Comparison of ENCODE assay signal across 15 mouse cellular contexts in the genomic region with DNA sequence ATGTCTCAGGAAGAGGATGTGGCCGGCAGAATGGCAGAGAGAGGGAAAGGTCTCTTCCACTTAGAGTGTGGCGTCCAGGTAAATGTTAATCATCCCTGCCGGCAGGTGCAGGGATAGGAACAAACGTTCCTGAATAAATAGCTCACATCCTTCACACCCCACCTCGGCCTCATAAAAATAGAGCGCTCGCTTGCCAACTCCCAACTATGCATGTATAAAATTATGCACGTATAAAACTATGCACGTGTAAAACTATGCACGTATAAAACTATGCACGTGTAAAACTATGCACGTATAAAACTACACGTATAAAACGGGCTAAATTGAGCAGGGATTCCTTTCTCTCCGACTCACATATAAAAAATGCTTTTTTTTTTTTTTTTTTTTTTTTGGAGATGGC. TPM values are rescaled to one million over a fixed set of nuclear protein-coding genes. Genes with fewer than 3 reads are reported as not detected.
DNase-seq lines count a peak whose midpoint lies in the region; ATAC-seq and TF ChIP-seq lines count a peak whose summit lies in the region.
"Had no signal": no experiment of that assay in that cellular context is flagged by ENCODE, and none has a peak within 500 bp of the region (broad histone marks: within the 10 kb centered on the region; RNA-seq: fewer than 3 reads in every experiment).

No protein-coding gene starts in this region.

- no peak for TF ChIP-seq CTCF in hindbrain, postnatal 0 days (IDR thresholded peaks at IDR 0.05; ENCODE audit: low read depth)
- TF ChIP-seq CTCF in left cerebral cortex, adult 2 months (IDR thresholded peaks at IDR 0.05): no peak

- H3K27me3 ChIP-seq in hindbrain, postnatal 0 days (ENCODE audit: insufficient read depth, low read length): no peaks in the 10 kb centered on the region
- no peaks in the 10 kb centered on the region for H3K27me3 ChIP-seq in hindbrain, embryonic 12.5 days
- H3K27me3 ChIP-seq in limb, embryonic 14.5 days (ENCODE audit: control insufficient read depth, insufficient read depth, low read length): no peaks in the 10 kb centered on the region
- H3K27me3 ChIP-seq: forebrain, embryonic 13.5 days had no signal

- H3K36me3 ChIP-seq in hindbrain, postnatal 0 days (ENCODE audit: insufficient read depth, low read length): no peaks in the 10 kb centered on the region
- H3K36me3 ChIP-seq in hindbrain, embryonic 12.5 days: no peaks in the 10 kb centered on the region
- no peaks in the 10 kb centered on the region for H3K36me3 ChIP-seq in limb, embryonic 14.5 days (ENCODE audit: control insufficient read depth, insufficient read depth, low read length)
- H3K36me3 ChIP-seq: embryonic facial prominence, embryonic 10.5 days; heart, embryonic 15.5 days had no signal

- no peak for DNase-seq in hindbrain, postnatal 0 days (ENCODE audit: low spot score)
- no peak for DNase-seq in left cerebral cortex, adult 2 months (ENCODE audit: extremely low spot score in 1 of 2, low spot score in 2 of 2)
- no peak for DNase-seq in left cerebral cortex, postnatal 14 days (ENCODE audit: low spot score in 2 of 2)
- peak; percentile 21 for DNase-seq in limb, embryonic 14.5 days (ENCODE audit: low spot score)
- DNase-seq in spleen, adult 18-20 months: no peak
- DNase-seq: adrenal gland, adult 2 months; gastrocnemius, postnatal 10 days; heart, adult 18-20 months had no signal

- ATAC-seq in hindbrain, postnatal 0 days: no peak
- ATAC-seq in hindbrain, embryonic 12.5 days (ENCODE audit: low FRiP score): no peak
- ATAC-seq in limb, embryonic 14.5 days (ENCODE audit: low FRiP score, low read depth): peak; percentile 65; the same call in 1 of the 2 replicates
- ATAC-seq: forebrain, embryonic 13.5 days had no signal

- H3K9me3 ChIP-seq in hindbrain, postnatal 0 days (ENCODE audit: low read length): no peaks in the 10 kb centered on the region
- H3K9me3 ChIP-seq in hindbrain, embryonic 12.5 days (replicated peaks): no peaks in the 10 kb centered on the region
- no peaks in the 10 kb centered on the region for H3K9me3 ChIP-seq in limb, embryonic 14.5 days (ENCODE audit: control insufficient read depth, low read length)
- H3K9me3 ChIP-seq: embryonic facial prominence, embryonic 10.5 days; forebrain, embryonic 13.5 days; heart, embryonic 15.5 days had no signal

- peak overlapping the region; percentile 36; the same call in 1 of the 2 replicates for H3K27ac ChIP-seq in hindbrain, postnatal 0 days
- H3K27ac ChIP-seq in hindbrain, embryonic 12.5 days: no peak overlapping the region
- peak overlapping the region; percentile 18 for H3K27ac ChIP-seq in left cerebral cortex, adult 2 months
- H3K27ac ChIP-seq in limb, embryonic 14.5 days (replicated peaks; ENCODE audit: low read depth, low read length): peak overlapping the region; percentile 74; the same call in 1 of the 2 replicates
- H3K27ac ChIP-seq: embryonic facial prominence, embryonic 10.5 days; forebrain, embryonic 13.5 days; heart, embryonic 15.5 days; hindbrain, embryonic 14.5 days had no signal

- intact Hi-C loops in left cerebral cortex, adult 2 months (cut with DNase I): loop anchor here (2.0 kb wide), 1 partner anchor 18 kb away; no protein-coding TSS in a partner anchor
- intact Hi-C loops in left cerebral cortex, postnatal 14 days (cut with DNase I): no loop called here

- no peak for TF ChIP-seq POLR2A in limb, embryonic 14.5 days (IDR thresholded peaks at IDR 0.05; ENCODE audit: borderline replicate concordance, extremely low read depth, insufficient read depth, insufficient read length)

- no peak overlapping the region for H3K4me3 ChIP-seq in hindbrain, postnatal 0 days (ENCODE audit: low read length)
- no peak overlapping the region for H3K4me3 ChIP-seq in hindbrain, embryonic 12.5 days
- H3K4me3 ChIP-seq in left cerebral cortex, adult 2 months: no peak overlapping the region
- H3K4me3 ChIP-seq in limb, embryonic 14.5 days (replicated peaks; ENCODE audit: low read length): no peak overlapping the region
- H3K4me3 ChIP-seq: embryonic facial prominence, embryonic 10.5 days; forebrain, embryonic 13.5 days; heart, embryonic 15.5 days had no signal

- H3K9ac ChIP-seq in hindbrain, postnatal 0 days (replicated peaks; ENCODE audit: low read length): no peak overlapping the region
- no peak overlapping the region for H3K9ac ChIP-seq in hindbrain, embryonic 12.5 days
- no peak overlapping the region for H3K9ac ChIP-seq in limb, embryonic 14.5 days (ENCODE audit: low read depth, low read length, severe bottlenecking)
- H3K9ac ChIP-seq: forebrain, embryonic 13.5 days; heart, embryonic 15.5 days; hindbrain, embryonic 14.5 days had no signal

- H3K4me1 ChIP-seq in hindbrain, postnatal 0 days (ENCODE audit: insufficient read depth, low read length): 0 out of 2 replicates have a peak, but pooled peaks cover 8% of the 10 kb centered on the region
- no peaks in the 10 kb centered on the region for H3K4me1 ChIP-seq in hindbrain, embryonic 12.5 days
- H3K4me1 ChIP-seq in limb, embryonic 14.5 days (ENCODE audit: control insufficient read depth, insufficient read depth, low read length): peaks cover 20% of the 10 kb centered on the region
- H3K4me1 ChIP-seq: embryonic facial prominence, embryonic 10.5 days; forebrain, embryonic 13.5 days; heart, embryonic 15.5 days had no signal

- WGBS in hindbrain, postnatal 0 days: 85% methylated on average over 15 of the region's 15 CpGs
- 91% methylated on average over 15 of the region's 15 CpGs for WGBS in hindbrain, embryonic 12.5 days
- 51% methylated on average over 15 of the region's 15 CpGs for WGBS in limb, embryonic 14.5 days

- no peak overlapping the region for H3K4me2 ChIP-seq in hindbrain, postnatal 0 days (ENCODE audit: low read depth, low read length)
- no peak overlapping the region for H3K4me2 ChIP-seq in hindbrain, embryonic 12.5 days (replicated peaks)
- no peak overlapping the region for H3K4me2 ChIP-seq in limb, embryonic 14.5 days (replicated peaks; ENCODE audit: low read depth, low read length, severe bottlenecking)
- H3K4me2 ChIP-seq: forebrain, embryonic 13.5 days; heart, embryonic 11.5 days; heart, embryonic 15.5 days; hindbrain, embryonic 14.5 days had no signal

RNA-seq across cellular contexts. Expression of a gene that starts 25.6 kb away (rescaled TPM):
- 29.4 and 30.0 TPM in 2 replicates for total RNA-seq in hindbrain, postnatal 0 days (2014; rRNA removed)
- 17.3 and 21.4 TPM in 2 replicates for polyA plus RNA-seq in hindbrain, postnatal 0 days (2015; fragmentation: Nextera tagmentation; extraction: Ambion mirVana)
- polyA plus RNA-seq in hindbrain, embryonic 12.5 days (2016; fragmentation: Nextera tagmentation; extraction: Ambion mirVana): 44.2 and 44.6 TPM in 2 replicates
- 10 to 100 TPM; 35.1 to 46.5 TPM for total RNA-seq in left cerebral cortex, adult 2 months (2021)
- 10 to 100 TPM; 30.4 to 32.1 TPM for total RNA-seq in left cerebral cortex, postnatal 14 days (2021)
- 35.5 and 36.1 TPM in 2 replicates for polyA plus RNA-seq in limb, embryonic 14.5 days (2012; rRNA removed)
- 40.5 and 40.6 TPM in 2 replicates for polyA plus RNA-seq in limb, embryonic 14.5 days (2014; fragmentation: Nextera tagmentation; extraction: Ambion mirVana)

RNA-seq across cellular contexts. Expression of a gene that starts 55.5 kb away (rescaled TPM):
- 68.7 and 74.1 TPM in 2 replicates for total RNA-seq in hindbrain, postnatal 0 days (2014; rRNA removed)
- polyA plus RNA-seq in hindbrain, postnatal 0 days (2015; fragmentation: Nextera tagmentation; extraction: Ambion mirVana): 15.8 and 15.9 TPM in 2 replicates
- polyA plus RNA-seq in hindbrain, embryonic 12.5 days (2016; fragmentation: Nextera tagmentation; extraction: Ambion mirVana): 5.9 and 6.4 TPM in 2 replicates
- 100 to 1,000 TPM; 208 to 221 TPM for total RNA-seq in left cerebral cortex, adult 2 months (2021)
- total RNA-seq in left cerebral cortex, postnatal 14 days (2021): 100 to 1,000 TPM; 162 to 176 TPM
- 8.0 and 10.7 TPM in 2 replicates for polyA plus RNA-seq in limb, embryonic 14.5 days (2012; rRNA removed)
- polyA plus RNA-seq in limb, embryonic 14.5 days (2014; fragmentation: Nextera tagmentation; extraction: Ambion mirVana): 3.9 and 5.1 TPM in 2 replicates
- total RNA-seq: hematopoietic stem cell, adult 5-6 weeks had no signal
